ENCODE assay signal across 15 mouse cellular contexts in the genomic region with DNA sequence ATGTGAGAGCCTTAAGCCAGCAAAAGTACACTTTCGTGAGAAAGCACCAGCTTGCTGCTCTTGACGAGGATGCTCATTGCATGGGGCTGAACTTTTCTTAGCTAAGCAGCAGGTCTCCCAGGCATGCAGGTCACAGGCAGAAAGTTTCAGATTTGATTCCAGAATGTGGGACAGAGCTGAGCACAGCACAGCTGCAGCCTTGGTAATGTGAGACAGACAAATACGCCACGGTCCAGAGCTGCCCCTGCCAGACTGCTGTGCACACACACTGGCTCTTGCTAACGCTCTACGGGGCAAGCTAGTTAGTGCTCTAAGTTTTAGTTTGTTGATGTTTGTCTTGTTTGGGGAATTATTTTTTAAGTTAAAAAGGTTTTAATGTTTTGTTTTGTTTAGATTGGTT. TPM values are rescaled to one million over a fixed set of nuclear protein-coding genes. Genes with fewer than 3 reads are reported as not detected.
DNase-seq lines count a peak whose midpoint lies in the region; TF ChIP-seq lines count a peak whose summit lies in the region.
"Had no signal": no experiment of that assay in that cellular context is flagged by ENCODE, and none has a peak within 500 bp of the region (broad histone marks: within the 10 kb centered on the region; RNA-seq: fewer than 3 reads in every experiment).

No protein-coding gene starts in this region.

- TF ChIP-seq POLR2A in heart, adult 2 months (IDR thresholded peaks at IDR 0.05; ENCODE audit: insufficient read depth, low read depth, low read length): no peak

- H3K4me1 ChIP-seq in heart, adult 2 months (ENCODE audit: control insufficient read depth, insufficient read depth, low read length): peaks cover 17% of the 10 kb centered on the region
- H3K4me1 ChIP-seq: midbrain, embryonic 10.5 days had no signal

- intact Hi-C loops in heart, adult 2 months (cut with DNase I): loop anchor here (5.0 kb wide), 2 partner anchors 150 to 200 kb away; no protein-coding TSS in a partner anchor
- intact Hi-C loops in gastrocnemius, postnatal 14 days (cut with DNase I; ENCODE audit: low total_unique reads): loop anchor here (5.0 kb wide), 1 partner anchor 50 kb away; no protein-coding TSS in a partner anchor

- no peak overlapping the region for H3K4me3 ChIP-seq in heart, adult 2 months
- H3K4me3 ChIP-seq: erythroblast, embryonic 14.5 days; limb, embryonic 15.5 days; midbrain, embryonic 10.5 days had no signal

- no peak for TF ChIP-seq CTCF in heart, adult 2 months (IDR thresholded peaks at IDR 0.05)

- 60% methylated on average over 6 of the region's 6 CpGs for WGBS in heart, adult 2 months

- peak overlapping the region; percentile 8; the same call in 1 of the 2 replicates for H3K27ac ChIP-seq in heart, adult 2 months
- H3K27ac ChIP-seq: limb, embryonic 15.5 days; midbrain, embryonic 10.5 days had no signal

- TF ChIP-seq EP300 in heart, adult 2 months (IDR thresholded peaks at IDR 0.05; ENCODE audit: insufficient read depth, low read depth, low read length): no peak

- peaks cover 7% of the 10 kb centered on the region for H3K79me2 ChIP-seq in heart, adult 2 months (replicated peaks; ENCODE audit: control insufficient read depth, insufficient read depth, low read length)

- H3K36me3 ChIP-seq in heart, adult 2 months (ENCODE audit: control insufficient read depth, insufficient read depth, low read length): peaks cover 8% of the 10 kb centered on the region
- H3K36me3 ChIP-seq: limb, embryonic 15.5 days had no signal

- DNase-seq in heart, adult 2 months: no peak
- no peak for DNase-seq in heart, postnatal 4 days
- peak; percentile 29 for DNase-seq in ES-CJ7 (ENCODE audit: low read depth, low spot score)
- DNase-seq in embryo, embryonic 10.5 days (ENCODE audit: low spot score): peak; percentile 29
- peak; percentile 60 for DNase-seq in gastrocnemius, postnatal 14 days
- DNase-seq in retina, embryonic 14.5 days (ENCODE audit: low spot score): no peak
- DNase-seq in cerebellum, adult 9-11 months: no peak
- DNase-seq: cerebellum, adult 9-10 months; layer of hippocampus, adult 9-11 months; retina, postnatal 1 day; thymus, postnatal 4 days had no signal

- no peaks in the 10 kb centered on the region for H3K27me3 ChIP-seq in heart, adult 2 months (ENCODE audit: control insufficient read depth, insufficient read depth, low read length)
- H3K27me3 ChIP-seq: limb, embryonic 15.5 days; Patski had no signal

- H3K9ac ChIP-seq in heart, adult 2 months (ENCODE audit: low read depth, low read length): peak overlapping the region; percentile 8; the same call in 1 of the 2 replicates
- H3K9ac ChIP-seq: limb, embryonic 15.5 days had no signal

RNA-seq across cellular contexts. Expression of a gene that starts 22.5 kb away (rescaled TPM):
- total RNA-seq in heart, adult 2 months (2021): 100 to 1,000 TPM; 120 to 121 TPM
- polyA plus RNA-seq in heart, adult 2 months (2012; rRNA removed): 47.8 and 79.5 TPM in 2 replicates
- total RNA-seq in heart, postnatal 4 days (2021): 10 to 100 TPM; 29.3 to 31.2 TPM
- total RNA-seq in gastrocnemius, postnatal 14 days (2021): 10 to 100 TPM; 22.9 to 35.2 TPM

RNA-seq across cellular contexts. Expression of a gene that starts 22.5 kb away (rescaled TPM):
- total RNA-seq in heart, adult 2 months (2021): 1 to 10 TPM; 2.3 to 2.5 TPM
- 0.86 and 1.3 TPM in 2 replicates for polyA plus RNA-seq in heart, adult 2 months (2012; rRNA removed)
- 10 to 100 TPM in 1 of 2 experiments, 1 to 10 TPM in 1; 8.7 to 10.1 TPM for total RNA-seq in heart, postnatal 4 days (2021)
- total RNA-seq in gastrocnemius, postnatal 14 days (2021): 1 to 10 TPM; 2.7 TPM

Comparison
In these comparisons a context has a peak if more than half of its experiments do, and no peak if none do; other contexts are left out.
1. DNase-seq: peak in ES-CJ7 (single experiment), embryo, embryonic 10.5 days (single experiment) and gastrocnemius, postnatal 14 days (single experiment); none in heart, adult 2 months (0 of 2), heart, postnatal 4 days (single experiment), retina, embryonic 14.5 days (single experiment) and cerebellum, adult 9-11 months (single experiment).